In genomic region chr17:84422001-84422785, GRCm38 (mm10) we compare ENCODE assay signal across 10 mouse cellular contexts. TPM values are rescaled to one million over a fixed set of nuclear protein-coding genes. Genes with fewer than 3 reads are reported as not detected.
DNase-seq lines count a peak whose midpoint lies in the region; ATAC-seq and TF ChIP-seq lines count a peak whose summit lies in the region.
"Had no signal": no experiment of that assay in that cellular context is flagged by ENCODE, and none has a peak within 500 bp of the region (broad histone marks: within the 10 kb centered on the region; RNA-seq: fewer than 3 reads in every experiment).

No protein-coding gene starts in this region.

- no peak for TF ChIP-seq CTCF in cerebellum, adult 2 months (IDR thresholded peaks at IDR 0.05; ENCODE audit: borderline replicate concordance, insufficient read depth, low read depth, low read length)

- peak overlapping the region; percentile 84 for H3K27ac ChIP-seq in limb, embryonic 12.5 days
- H3K27ac ChIP-seq in stomach, embryonic 16.5 days (ENCODE audit: low read length), result peak overlapping the region; percentile 46
- H3K27ac ChIP-seq in cerebellum, adult 2 months (ENCODE audit: insufficient read depth, low read length), result no peak overlapping the region
- H3K27ac ChIP-seq: heart, embryonic 15.5 days; lung, embryonic 15.5 days had no signal

- H3K4me3 ChIP-seq in limb, embryonic 12.5 days (replicated peaks), result no peak overlapping the region
- H3K4me3 ChIP-seq in stomach, embryonic 16.5 days (replicated peaks; ENCODE audit: low read length), result no peak overlapping the region
- no peak overlapping the region for H3K4me3 ChIP-seq in cerebellum, adult 2 months (replicated peaks; ENCODE audit: insufficient read depth, low read depth, low read length)
- H3K4me3 ChIP-seq: heart, embryonic 15.5 days; lung, embryonic 15.5 days had no signal

- no peak overlapping the region for H3K4me2 ChIP-seq in limb, embryonic 12.5 days
- H3K4me2 ChIP-seq in stomach, embryonic 16.5 days (ENCODE audit: low read depth, low read length), result no peak overlapping the region
- H3K4me2 ChIP-seq: heart, embryonic 15.5 days; lung, embryonic 15.5 days had no signal

- WGBS in limb, embryonic 12.5 days, result 27% methylated on average over 4 of the region's 4 CpGs
- 57% methylated on average over 4 of the region's 4 CpGs for WGBS in stomach, embryonic 16.5 days
- WGBS in cerebellum, adult 2 months, result 92% methylated on average over 4 of the region's 4 CpGs

- no peak for TF ChIP-seq POLR2A in cerebellum, adult 2 months (IDR thresholded peaks at IDR 0.05; ENCODE audit: borderline replicate concordance, insufficient read depth, low read length)

- H3K27me3 ChIP-seq in limb, embryonic 12.5 days, result no peaks in the 10 kb centered on the region
- H3K27me3 ChIP-seq in stomach, embryonic 16.5 days (ENCODE audit: control insufficient read depth, insufficient read depth, low read length), result no peaks in the 10 kb centered on the region
- no peaks in the 10 kb centered on the region for H3K27me3 ChIP-seq in cerebellum, adult 2 months (ENCODE audit: control insufficient read depth, insufficient read depth, low read length)
- H3K27me3 ChIP-seq: heart, embryonic 15.5 days; lung, embryonic 15.5 days had no signal

- H3K9me3 ChIP-seq in limb, embryonic 12.5 days, result 0 out of 2 replicates have a peak, but pooled peaks cover 2% of the 10 kb centered on the region
- no peaks in the 10 kb centered on the region for H3K9me3 ChIP-seq in stomach, embryonic 16.5 days (replicated peaks; ENCODE audit: control insufficient read depth, low read length)
- H3K9me3 ChIP-seq: heart, embryonic 15.5 days; lung, embryonic 15.5 days had no signal

- peaks cover 40% of the 10 kb centered on the region for H3K36me3 ChIP-seq in limb, embryonic 12.5 days
- peaks cover 10% of the 10 kb centered on the region; the same call in 1 of the 2 replicates for H3K36me3 ChIP-seq in stomach, embryonic 16.5 days (ENCODE audit: control insufficient read depth, insufficient read depth, low read length)

- H3K4me1 ChIP-seq in limb, embryonic 12.5 days (replicated peaks), result peaks cover 36% of the 10 kb centered on the region
- H3K4me1 ChIP-seq in stomach, embryonic 16.5 days (ENCODE audit: control insufficient read depth, insufficient read depth, low read length), result peaks cover 8% of the 10 kb centered on the region
- H3K4me1 ChIP-seq in cerebellum, adult 2 months (ENCODE audit: control insufficient read depth, insufficient read depth, low read length), result no peaks in the 10 kb centered on the region; the same call in 1 of the 2 replicates

- peak; percentile 80 for ATAC-seq in limb, embryonic 12.5 days (ENCODE audit: insufficient number of reproducible peaks, insufficient read depth, low FRiP score, low TSS enrichment, low read depth)
- ATAC-seq in stomach, embryonic 16.5 days (ENCODE audit: insufficient read depth, low FRiP score), result peak; percentile 65; the same call in 1 of the 2 replicates

- peak; percentile 44 for DNase-seq in ovary, adult 18-20 months (ENCODE audit: low spot score)
- no peak for DNase-seq in ovary, postnatal 10 days (ENCODE audit: low spot score)
- DNase-seq in gastrocnemius, postnatal 25 days, result peak; percentile 71
- DNase-seq in spleen, postnatal 36 days (ENCODE audit: low spot score in 2 of 2), result no peak
- DNase-seq in cerebellum, adult 2 months, result no peak
- DNase-seq in right cerebral cortex, postnatal 10 days (ENCODE audit: low spot score in 2 of 2), result no peak

- no peak overlapping the region for H3K9ac ChIP-seq in limb, embryonic 12.5 days (replicated peaks)
- no peak overlapping the region for H3K9ac ChIP-seq in stomach, embryonic 16.5 days (ENCODE audit: low read length)
- H3K9ac ChIP-seq: heart, embryonic 15.5 days; lung, embryonic 15.5 days had no signal

RNA-seq across cellular contexts. Expression of gene Thada, which starts 43.8 kb away (rescaled TPM):
- 1 to 10 TPM; 4.5 to 5.4 TPM for total RNA-seq in gastrocnemius, postnatal 25 days (2021)
- 12.1 and 15.3 TPM in 2 replicates for polyA plus RNA-seq in limb, embryonic 12.5 days (2016; fragmentation: Nextera tagmentation; extraction: Ambion mirVana)
- 7.0 and 7.4 TPM in 2 replicates for polyA plus RNA-seq in stomach, embryonic 16.5 days (2015; fragmentation: Nextera tagmentation; extraction: Ambion mirVana)
- 6.8 and 8.1 TPM in 2 replicates for polyA plus RNA-seq in cerebellum, adult 2 months (2012; rRNA removed)

Comparison
In these comparisons a context has a peak if more than half of its experiments do, and no peak if none do; other contexts are left out.
1. DNase-seq: peak in ovary, adult 18-20 months (single experiment) and gastrocnemius, postnatal 25 days (single experiment); none in ovary, postnatal 10 days (single experiment), spleen, postnatal 36 days (0 of 2), cerebellum, adult 2 months (0 of 2) and right cerebral cortex, postnatal 10 days (0 of 2).